Mouse (Mus musculus): ENCODE data around the gene Ms4a15. TPM values are rescaled to one million over a fixed set of nuclear protein-coding genes. Genes with fewer than 3 reads are reported as not detected.

The Ms4a15 gene
- total and polyA plus RNA-seq, 3 experiments = 0.37 TPM; not detected in 2

DNA sequence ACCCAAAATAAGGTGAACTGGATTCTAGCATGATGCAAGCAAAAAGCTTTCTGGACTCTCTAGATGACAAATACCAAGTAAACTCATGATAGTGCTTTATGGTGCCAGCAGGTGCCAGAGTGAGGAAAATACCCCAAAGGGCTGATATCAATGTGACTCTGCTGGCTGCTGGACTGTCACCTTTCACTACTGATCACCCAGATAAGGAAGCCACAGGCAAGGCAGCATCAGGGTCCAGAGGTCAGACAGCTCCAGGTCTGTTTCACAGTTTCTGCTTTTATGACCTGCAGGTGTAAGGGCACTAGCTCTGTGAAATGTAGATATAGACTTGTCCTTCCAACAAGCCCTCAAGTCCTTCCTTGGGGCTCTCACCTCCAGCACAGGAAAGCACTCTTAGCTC, 22.4 kb upstream of the Ms4a15 start:
- H3K27ac ChIP-seq (ENCODE audit: insufficient read depth, low read depth) = no peak overlapping the region
- no peaks in the 10 kb centered on the region for H3K79me2 ChIP-seq (replicated peaks; ENCODE audit: control insufficient read depth, extremely low read depth, insufficient read depth, poor library complexity, severe bottlenecking)
- no peak overlapping the region for H3K4me3 ChIP-seq (replicated peaks in 1 of 3; ENCODE audit: low read depth in 2 of 3, low read length in 2 of 3, poor library complexity in 1 of 3)
- peaks cover 7% of the 10 kb centered on the region for H3K9me3 ChIP-seq (replicated peaks; ENCODE audit: low read length)
- no peak overlapping the region for H3K4me2 ChIP-seq (ENCODE audit: insufficient read depth, low read depth, poor library complexity, severe bottlenecking)
- peaks cover 0 to 20% of the 10 kb centered on the region in 2 experiments; a peak in 2 of 4 replicates for H3K4me1 ChIP-seq (ENCODE audit: control insufficient read depth in 1 of 2, insufficient read depth in 2 of 2)
- dilution Hi-C loops (cut with MboI; ENCODE audit: extremely low pct_ligation_motif_present, extremely low pct_unique_long_range_greater_than_20kb, low sequenced_read_pairs) (no loop called here), in situ Hi-C loops (cut with MboI; ENCODE audit: low pct_ligation_motif_present, low pct_unique_long_range_greater_than_20kb, low sequenced_read_pairs) (no loop called here)
- no peaks in the 10 kb centered on the region for H3K27me3 ChIP-seq (replicated peaks)
- H3K36me3 ChIP-seq (replicated peaks in 1 of 2; ENCODE audit: control insufficient read depth in 1 of 2, insufficient read depth in 1 of 2, low read length in 1 of 2) = no peaks in the 10 kb centered on the region
- no peak overlapping the region for H3K9ac ChIP-seq (ENCODE audit: insufficient read depth, low read depth)
- DNase-seq (ENCODE audit: extremely low read depth) = no peak
- no peak for TF ChIP-seq IRF4 (IDR thresholded peaks at IDR 0.05; ENCODE audit: low read depth, low read length)

DNA sequence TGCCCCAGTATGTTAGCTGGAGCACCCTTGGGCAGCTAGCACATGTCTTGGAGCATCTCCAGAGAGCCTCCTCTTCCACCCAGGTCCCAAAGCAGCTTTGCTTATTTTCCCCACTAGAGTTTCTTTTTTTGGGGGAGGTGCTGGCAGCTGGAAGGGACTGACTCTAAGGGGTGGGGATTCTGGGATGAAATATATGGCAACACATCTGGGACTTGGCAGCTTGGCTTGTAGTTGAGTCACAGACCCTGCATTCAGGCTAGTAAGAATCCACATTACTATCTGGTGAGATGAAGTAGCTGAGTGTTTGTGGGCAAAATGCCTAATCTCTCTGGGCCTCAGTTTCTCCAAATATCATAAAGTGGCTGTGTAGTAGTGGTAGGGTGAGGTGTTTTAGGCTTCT, 1.1 kb downstream of the Ms4a15 start:
- DNase-seq (ENCODE audit: extremely low read depth) = no peak
- in situ Hi-C loops (cut with MboI; ENCODE audit: low pct_ligation_motif_present, low pct_unique_long_range_greater_than_20kb, low sequenced_read_pairs) = no loop called here
- no peaks in the 10 kb centered on the region for H3K79me2 ChIP-seq (replicated peaks; ENCODE audit: control insufficient read depth, extremely low read depth, insufficient read depth, poor library complexity, severe bottlenecking)
- H3K4me1 ChIP-seq (ENCODE audit: control insufficient read depth in 1 of 2, insufficient read depth in 2 of 2) = peaks cover 0 to 29% of the 10 kb centered on the region in 2 experiments; a peak in 2 of 4 replicates
- dilution Hi-C loops (cut with MboI; ENCODE audit: extremely low pct_ligation_motif_present, extremely low pct_unique_long_range_greater_than_20kb, low sequenced_read_pairs) = no loop called here
- H3K4me3 ChIP-seq (replicated peaks in 1 of 3; ENCODE audit: low read depth in 2 of 3, low read length in 2 of 3, poor library complexity in 1 of 3) = no peak overlapping the region
- TF ChIP-seq ELF1 (IDR thresholded peaks at IDR 0.05; ENCODE audit: low read depth, low read length) = no peak
- no peak for TF ChIP-seq SMC3 (IDR thresholded peaks at IDR 0.05; ENCODE audit: low read depth, low read length)
- TF ChIP-seq IRF4 (IDR thresholded peaks at IDR 0.05; ENCODE audit: low read depth, low read length) = no peak
- no peak for TF ChIP-seq PAX5 (IDR thresholded peaks at IDR 0.05; ENCODE audit: low read length)
- no peak for TF ChIP-seq RCOR1 (conservative IDR thresholded peaks at IDR 0.05; ENCODE audit: low read depth, low read length)
- TF ChIP-seq ZNF384 (IDR thresholded peaks at IDR 0.05; ENCODE audit: low read depth, low read length) = no peak
- no peak for TF ChIP-seq NELFE (IDR thresholded peaks at IDR 0.05; ENCODE audit: low read depth, low read length)
- TF ChIP-seq MYC (IDR thresholded peaks at IDR 0.05; ENCODE audit: low read depth, low read length) = no peak
- no peak for TF ChIP-seq CHD2 (IDR thresholded peaks at IDR 0.05; ENCODE audit: low read length)
- no peak for TF ChIP-seq USF2 (conservative IDR thresholded peaks at IDR 0.05; ENCODE audit: low read depth, low read length)
- no peak for TF ChIP-seq EP300 (IDR thresholded peaks at IDR 0.05; ENCODE audit: low read length)
- TF ChIP-seq ZC3H11A (IDR thresholded peaks at IDR 0.05; ENCODE audit: low read depth, low read length) = no peak
- no peak for TF ChIP-seq USF1 (IDR thresholded peaks at IDR 0.05; ENCODE audit: low read depth, low read length)
- TF ChIP-seq ETS1 (conservative IDR thresholded peaks at IDR 0.05; ENCODE audit: low read depth, low read length) = no peak
- no peak for TF ChIP-seq TCF12 (IDR thresholded peaks at IDR 0.05; ENCODE audit: low read depth, low read length)
- no peak for TF ChIP-seq E2F4 (IDR thresholded peaks at IDR 0.05; ENCODE audit: insufficient replicate concordance, low read depth, low read length)
- TF ChIP-seq MAZ (IDR thresholded peaks at IDR 0.05; ENCODE audit: low read depth, low read length) = no peak
- TF ChIP-seq MEF2A (IDR thresholded peaks at IDR 0.05; ENCODE audit: borderline replicate concordance, low read depth, low read length) = no peak
- no peak for TF ChIP-seq MAX (IDR thresholded peaks at IDR 0.05; ENCODE audit: low read length)
- H3K27ac ChIP-seq (ENCODE audit: insufficient read depth, low read depth) = no peak overlapping the region
- H3K4me2 ChIP-seq (ENCODE audit: insufficient read depth, low read depth, poor library complexity, severe bottlenecking) = no peak overlapping the region
- peaks cover 2% of the 10 kb centered on the region for H3K27me3 ChIP-seq (replicated peaks)
- no peak overlapping the region for H3K9ac ChIP-seq (ENCODE audit: insufficient read depth, low read depth)
- H3K9me3 ChIP-seq (replicated peaks; ENCODE audit: low read length) = no peaks in the 10 kb centered on the region
- H3K36me3 ChIP-seq (replicated peaks in 1 of 2; ENCODE audit: control insufficient read depth in 1 of 2, insufficient read depth in 1 of 2, low read length in 1 of 2) = no peaks in the 10 kb centered on the region

Measured in CH12.LX (cell line).